ENCODE assay signal across 33 mouse cellular contexts in genomic region chr11:83788331-83788730, GRCm38 (mm10). TPM values are rescaled to one million over a fixed set of nuclear protein-coding genes. Genes with fewer than 3 reads are reported as not detected.
A peak's percentile ranks its signal among the peaks of the same experiment; 100 is the strongest.
DNase-seq lines count a peak whose midpoint lies in the region; ATAC-seq lines count a peak whose summit lies in the region.
"Had no signal": no experiment of that assay in that cellular context is flagged by ENCODE, and none has a peak within 500 bp of the region (broad histone marks: within the 10 kb centered on the region; RNA-seq: fewer than 3 reads in every experiment).

No protein-coding gene starts in this region.

- DNase-seq in A20 (ENCODE audit: low read depth, low spot score) = peak; percentile 64
- DNase-seq in kidney, adult 11 months = peak; percentile 51
- peak; percentile 44 to 79 for DNase-seq in kidney, postnatal 25 days
- DNase-seq in urinary bladder, postnatal 4 days (ENCODE audit: low spot score in 2 of 2) = no peak
- no peak for DNase-seq in thymus, postnatal 14 days
- no peak for DNase-seq in gastrocnemius, postnatal 14 days
- DNase-seq: adrenal gland, adult 2 months; adrenal gland, postnatal 36 days; cerebellum, adult 8-10 months; cerebellum, postnatal 25 days; gastrocnemius, adult 2 months; heart, adult 2 months; heart, postnatal 4 days; liver, postnatal 0 days; lung, postnatal 36 days; right cerebral cortex, postnatal 4 days; thymus, adult 2 months; thymus, postnatal 4 days had no signal

- H3K9ac ChIP-seq in kidney, embryonic 15.5 days = no peak overlapping the region
- H3K9ac ChIP-seq: forebrain, embryonic 15.5 days; heart, embryonic 12.5 days; hindbrain, embryonic 13.5 days; liver, embryonic 12.5 days; liver, postnatal 0 days; midbrain, embryonic 12.5 days; neural tube, embryonic 13.5 days had no signal

- no peak overlapping the region for H3K4me2 ChIP-seq in kidney, embryonic 15.5 days
- H3K4me2 ChIP-seq: forebrain, embryonic 15.5 days; hindbrain, embryonic 13.5 days; liver, embryonic 12.5 days; midbrain, embryonic 12.5 days; neural tube, embryonic 13.5 days had no signal

- no peaks in the 10 kb centered on the region for H3K9me3 ChIP-seq in kidney, embryonic 15.5 days (replicated peaks)
- H3K9me3 ChIP-seq: forebrain, embryonic 15.5 days; heart, embryonic 12.5 days; hindbrain, embryonic 13.5 days; liver, embryonic 12.5 days; midbrain, embryonic 12.5 days; neural tube, embryonic 13.5 days had no signal

- intact Hi-C loops in gastrocnemius, postnatal 14 days (cut with DNase I; ENCODE audit: low total_unique reads) = no loop called here

- peaks cover 46% of the 10 kb centered on the region for H3K4me1 ChIP-seq in kidney, embryonic 15.5 days
- H3K4me1 ChIP-seq: forebrain, embryonic 15.5 days; hindbrain, embryonic 13.5 days; liver, embryonic 12.5 days; midbrain, embryonic 12.5 days; neural tube, embryonic 13.5 days had no signal

- peak; percentile 55; the same call in 1 of the 2 replicates for ATAC-seq in kidney, embryonic 15.5 days (replicated peaks; ENCODE audit: low FRiP score)
- ATAC-seq: forebrain, embryonic 15.5 days; intestine, postnatal 0 days; liver, embryonic 12.5 days had no signal

- peaks cover 4% of the 10 kb centered on the region for H3K36me3 ChIP-seq in kidney, embryonic 15.5 days

- H3K27ac ChIP-seq in kidney, embryonic 15.5 days = 0 out of 2 replicates have a peak overlapping the region, but pooled peaks have one; percentile 34
- H3K27ac ChIP-seq: forebrain, embryonic 15.5 days; gastrocnemius, adult 2 months; heart, adult 2 months; hindbrain, embryonic 13.5 days; liver, embryonic 12.5 days; midbrain, embryonic 12.5 days; neural tube, embryonic 13.5 days had no signal

- H3K4me3 ChIP-seq in kidney, embryonic 15.5 days (replicated peaks) = no peak overlapping the region
- H3K4me3 ChIP-seq: forebrain, embryonic 15.5 days; gastrocnemius, adult 2 months; heart, adult 2 months; heart, embryonic 12.5 days; hindbrain, embryonic 13.5 days; liver, embryonic 12.5 days; midbrain, embryonic 12.5 days; neural tube, embryonic 13.5 days had no signal

- H3K27me3 ChIP-seq in kidney, embryonic 15.5 days = no peaks in the 10 kb centered on the region
- H3K27me3 ChIP-seq: forebrain, embryonic 15.5 days; hindbrain, embryonic 13.5 days; liver, embryonic 12.5 days; midbrain, embryonic 12.5 days; neural tube, embryonic 13.5 days had no signal

- WGBS in kidney, embryonic 15.5 days = 45% methylated on average over 8 of the region's 8 CpGs

RNA-seq across cellular contexts. Expression of gene Heatr6, which starts 34.8 kb away (rescaled TPM):
- 22.7 and 25.2 TPM in 2 replicates for polyA plus RNA-seq in kidney, embryonic 15.5 days (2015; fragmentation: Nextera tagmentation; extraction: Ambion mirVana)
- total RNA-seq in gastrocnemius, postnatal 14 days (2021) = 1 to 10 TPM; 6.6 TPM

RNA-seq across cellular contexts. Expression of gene Wfdc21, which starts 41.6 kb away (rescaled TPM):
- 1.0 and 1.4 TPM in 2 replicates for polyA plus RNA-seq in kidney, embryonic 15.5 days (2015; fragmentation: Nextera tagmentation; extraction: Ambion mirVana)
- total RNA-seq in gastrocnemius, postnatal 14 days (2021) = not detected
- total RNA-seq: gastrocnemius, adult 2 months; heart, adult 2 months; heart, postnatal 4 days; layer of hippocampus, adult 18-20 months; layer of hippocampus, postnatal 10 days; left cerebral cortex, adult 18-20 months; left cerebral cortex, postnatal 36 days had no signal
- polyA plus RNA-seq: brain, embryonic 14.5 days; embryonic facial prominence, embryonic 11.5 days; forebrain, embryonic 15.5 days; heart, embryonic 12.5 days; hindbrain, embryonic 13.5 days; intestine, postnatal 0 days; limb, embryonic 14.5 days; midbrain, embryonic 12.5 days; neural tube, embryonic 13.5 days had no signal

Comparison
In these comparisons a context has a peak if more than half of its experiments do, and no peak if none do; other contexts are left out.
1. DNase-seq: peak in A20 (single experiment), kidney, adult 11 months (single experiment) and kidney, postnatal 25 days (2 of 2); none in urinary bladder, postnatal 4 days (0 of 2), thymus, postnatal 14 days (single experiment) and gastrocnemius, postnatal 14 days (single experiment).